Mouse (Mus musculus) fat pad, adult 2 months (tissue): ENCODE data around the gene Gm7970.
"Not testable (repeated sequence)": the region's sequence is repeated elsewhere in the genome, so short reads cannot be mapped to it uniquely, and the experiment has no call there.

Experiments
- DNase-seq: peaks from one replicate; pipeline ENCODE4 v3.0.0-alpha.2; 2011; ENCODE audit warnings: low read depth, low spot score; ENCODE audit errors: extremely low read depth

The Gm7970 gene

GRCm38 (mm10) chr14:41555483-41555882 lies at the start of gene Gm7970:
Gene Gm7970 (minus strand): TSS chr14:41555583.
- not testable (repeated sequence) for DNase-seq

DNA sequence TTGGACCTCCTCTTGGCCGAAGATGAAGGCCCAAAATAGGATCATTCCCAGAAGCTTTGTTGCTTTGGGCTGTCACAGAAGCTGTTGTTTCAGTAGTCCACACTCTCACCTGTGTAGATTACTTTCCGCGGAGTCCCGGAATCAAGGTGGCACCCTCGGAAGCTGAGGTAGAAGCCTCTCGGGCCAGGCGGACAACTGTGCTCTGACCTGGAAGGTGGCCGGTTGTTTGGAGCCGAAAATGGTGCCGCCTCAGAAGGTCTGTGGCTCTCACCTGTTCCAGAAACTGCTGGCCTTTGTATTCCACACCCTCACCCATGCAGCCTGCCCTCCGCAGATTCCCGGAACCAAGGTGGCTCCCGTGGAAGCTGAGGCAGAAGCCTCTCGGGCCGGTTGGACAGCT lies 45.6 kb upstream of the Gm7970 start:
- DNase-seq, result not testable (repeated sequence)

DNA sequence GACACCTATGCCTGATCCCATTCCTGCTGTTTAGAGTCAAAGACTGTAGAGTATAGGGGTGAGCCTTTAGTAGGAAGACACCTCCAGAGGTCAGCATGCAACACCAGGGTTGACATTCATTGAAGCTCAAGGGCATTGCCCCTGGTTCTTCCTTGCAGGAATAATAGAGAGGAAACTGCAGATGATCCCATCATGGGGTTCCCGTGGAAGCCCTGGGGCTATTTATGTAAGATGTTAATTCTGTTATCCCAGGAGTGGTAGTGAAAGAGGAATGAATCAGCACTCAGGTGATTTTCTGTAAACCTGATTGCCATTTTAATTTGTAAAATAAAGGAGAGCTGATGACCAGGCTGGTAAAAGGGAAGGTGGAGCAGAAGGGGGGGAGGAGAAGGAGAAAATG lies 31.0 kb upstream of the Gm7970 start:
- not testable (repeated sequence) for DNase-seq

- not testable (repeated sequence) for DNase-seq
Observed at GRCm38 (mm10) chr14:41572911-41573310, 17.5 kb upstream of the Gm7970 start, which contains the start of gene 1700049E17Rik2. Gene 1700049E17Rik2 (plus strand): TSS chr14:41573211.

- not testable (repeated sequence) for DNase-seq
Observed at GRCm38 (mm10) chr14:41524695-41525094, 30.7 kb downstream of the Gm7970 start.

GRCm38 (mm10) chr14:41520683-41521082 lies 34.7 kb downstream of the Gm7970 start:
- DNase-seq, result not testable (repeated sequence)
